Mouse (Mus musculus) c-Kit-positive CD71-positive TER-119-positive erythroid progenitor cells, embryonic 14.5 days (primary cell): ENCODE measurements around the gene Troap.

Experiments
- DNase-seq: peaks from one replicate; pipeline ENCODE4 v3.0.0-alpha.2; 2013; ENCODE audit warnings: low spot score

Troap gene

GRCm38 (mm10) chr15:99074019-99074599, at the start of gene Troap:
Gene Troap (plus strand): TSS chr15:99074575.
- no peak for DNase-seq

- peak; percentile 86 for DNase-seq
Observed at GRCm38 (mm10) chr15:99024668-99025314, 49.6 kb upstream of the Troap start.

GRCm38 (mm10) chr15:99025414-99025813, 49.0 kb upstream of the Troap start:
- no peak for DNase-seq

GRCm38 (mm10) chr15:99026259-99026658, 48.1 kb upstream of the Troap start:
- DNase-seq, result peak; percentile 84

- DNase-seq, result no peak
Observed at GRCm38 (mm10) chr15:99027116-99027515, 47.3 kb upstream of the Troap start.

GRCm38 (mm10) chr15:99028874-99029458, 45.4 kb upstream of the Troap start:
- peak; percentile 51 for DNase-seq

- peak; percentile 95 for DNase-seq
Observed at GRCm38 (mm10) chr15:99029619-99030584, 44.5 kb upstream of the Troap start, which contains the start of gene Tuba1c. Gene Tuba1c (plus strand): TSS chr15:99029891.

GRCm38 (mm10) chr15:99030585-99031387, 43.6 kb upstream of the Troap start:
- DNase-seq, result peak; percentile 60

GRCm38 (mm10) chr15:99031388-99031675, 43.0 kb upstream of the Troap start:
- DNase-seq, result peak; percentile 15

- DNase-seq, result no peak
Observed at GRCm38 (mm10) chr15:99032041-99032725, 42.2 kb upstream of the Troap start.

- peak; percentile 18 for DNase-seq
Observed at GRCm38 (mm10) chr15:99032726-99033250, 41.6 kb upstream of the Troap start.

- DNase-seq, result peak; percentile 32
Observed at GRCm38 (mm10) chr15:99033498-99034270, 40.7 kb upstream of the Troap start.

- DNase-seq, result no peak
Observed at GRCm38 (mm10) chr15:99035431-99035830, 38.9 kb upstream of the Troap start.

GRCm38 (mm10) chr15:99036249-99036905, 38.0 kb upstream of the Troap start:
- DNase-seq, result no peak

- DNase-seq, result no peak
Observed at GRCm38 (mm10) chr15:99038025-99038424, 36.4 kb upstream of the Troap start.

- no peak for DNase-seq
Observed at GRCm38 (mm10) chr15:99038797-99039196, 35.6 kb upstream of the Troap start.

- DNase-seq, result no peak
Observed at GRCm38 (mm10) chr15:99039306-99039705, 35.1 kb upstream of the Troap start.

GRCm38 (mm10) chr15:99039996-99040919, 34.1 kb upstream of the Troap start:
- DNase-seq, result no peak
